Mouse (Mus musculus) left cerebral cortex, postnatal 25 days (tissue): ENCODE results near the gene Sgms1. TPM values are rescaled to one million over a fixed set of nuclear protein-coding genes. Genes with fewer than 3 reads are reported as not detected.
"Not testable (repeated sequence)": the region's sequence is repeated elsewhere in the genome, so short reads cannot be mapped to it uniquely, and the experiment has no call there.

Source experiments
- DNase-seq, 2 experiments: peaks; one replicate each; pipeline ENCODE4 v3.0.0; 2022; ENCODE audit warnings: low spot score in 2 of 2, mixed read lengths in 1 of 2
- intact Hi-C: fragments of 180-260 bp; cut with DNase I; formaldehyde crosslinking; loops from one replicate; pipeline ENCODE4 v1.15.1; 2025
- total RNA-seq, 2 experiments: library from RNA; stranded (reverse); gene quantifications; 2 replicates each; pipeline ENCODE4 v1.2.3; 2021

Sgms1 gene
- total RNA-seq, 2 experiments from 2014 or later = 44.2 to 53.5 TPM

DNA sequence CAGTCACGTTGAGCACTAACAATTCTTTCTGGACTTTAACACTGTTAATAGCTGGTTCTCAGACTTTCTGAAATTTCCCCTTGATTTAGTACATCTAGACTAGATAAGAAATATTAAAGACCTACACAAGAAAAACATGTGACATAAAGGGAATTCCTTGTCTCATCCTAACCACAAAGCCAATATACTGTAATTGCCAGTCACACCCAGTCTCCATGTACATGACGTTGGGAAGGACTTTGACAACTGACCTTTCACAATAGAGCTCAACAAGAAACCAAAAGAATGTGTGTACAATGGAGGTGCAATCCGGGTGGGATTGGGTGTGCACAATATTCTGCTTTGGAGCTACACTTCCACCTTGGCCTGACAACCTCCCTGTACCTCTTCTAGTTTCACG is 297.2 kb downstream of the Sgms1 start:
- no peak for DNase-seq
- intact Hi-C loops = no loop called here

DNA sequence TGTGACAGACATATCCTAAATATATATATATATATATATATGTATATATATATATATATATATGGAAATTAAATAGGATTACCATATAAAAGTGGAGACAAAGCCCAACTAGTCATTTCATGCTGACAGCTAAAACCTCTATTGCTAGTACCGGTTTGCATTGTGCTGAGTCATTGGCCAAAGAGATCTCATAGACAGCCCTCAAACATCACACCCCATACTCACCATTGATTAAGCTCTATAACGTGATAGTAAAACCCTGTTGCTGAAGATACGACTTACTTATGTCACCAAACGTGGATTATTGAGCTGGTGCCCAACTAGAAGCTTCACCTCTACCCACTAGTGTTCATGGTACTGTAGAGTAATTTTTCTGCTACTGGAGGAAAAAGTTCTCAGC is 298.7 kb downstream of the Sgms1 start:
- intact Hi-C loops = no loop called here
- DNase-seq = no peak

DNA sequence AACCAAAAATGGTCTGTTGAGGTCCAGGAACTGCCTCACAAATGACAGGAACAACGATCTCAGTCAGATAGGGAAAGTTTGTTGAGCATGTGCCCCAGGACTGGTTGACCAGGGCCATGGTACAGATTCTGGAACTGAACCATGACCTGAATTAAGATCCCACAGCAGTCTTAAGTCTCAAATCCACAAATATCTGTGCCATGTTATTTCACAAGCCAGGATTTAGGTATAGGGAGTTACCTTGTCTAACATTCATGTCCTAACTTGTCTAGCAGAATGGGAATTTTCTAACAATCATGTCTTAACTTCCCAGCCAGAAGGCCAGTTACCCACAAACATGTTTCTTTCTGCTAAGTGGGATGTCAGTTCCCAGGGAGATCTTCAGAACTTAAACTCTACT is 300.9 kb downstream of the Sgms1 start:
- intact Hi-C loops = no loop called here
- no peak for DNase-seq

DNA sequence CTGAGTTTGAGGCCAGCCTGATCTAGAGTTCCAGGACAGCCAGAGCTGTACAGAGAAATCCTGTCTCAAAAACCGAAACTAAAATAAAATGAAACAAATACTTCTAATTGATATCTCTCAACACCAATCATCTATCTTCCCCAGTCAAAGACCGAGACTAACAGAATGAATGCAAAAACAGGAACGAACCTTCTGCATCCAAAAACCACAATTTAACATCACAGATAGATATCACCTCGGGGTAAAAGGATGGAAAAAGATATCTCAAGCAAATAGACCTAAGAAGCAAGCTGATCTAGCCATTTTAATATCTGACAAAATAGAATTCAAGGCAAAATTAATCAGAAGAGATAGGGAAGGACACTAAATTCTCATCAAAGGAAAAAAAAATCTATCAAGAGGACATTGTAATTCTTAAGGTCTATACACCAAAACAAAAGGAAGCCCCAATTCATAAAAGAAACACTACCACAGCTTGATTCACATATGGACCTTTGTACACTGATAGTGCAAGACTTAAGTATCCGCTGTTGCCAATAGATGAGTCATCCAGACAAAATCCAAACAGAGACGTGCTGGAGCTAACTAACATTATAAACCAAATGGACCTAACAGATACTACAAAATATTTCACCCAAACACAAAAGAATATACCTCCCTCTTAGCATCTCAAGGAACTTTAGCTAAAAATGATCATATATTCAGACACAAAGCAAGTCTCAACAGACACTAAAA is 301.6 kb downstream of the Sgms1 start:
- intact Hi-C loops = no loop called here
- no peak for DNase-seq

DNA sequence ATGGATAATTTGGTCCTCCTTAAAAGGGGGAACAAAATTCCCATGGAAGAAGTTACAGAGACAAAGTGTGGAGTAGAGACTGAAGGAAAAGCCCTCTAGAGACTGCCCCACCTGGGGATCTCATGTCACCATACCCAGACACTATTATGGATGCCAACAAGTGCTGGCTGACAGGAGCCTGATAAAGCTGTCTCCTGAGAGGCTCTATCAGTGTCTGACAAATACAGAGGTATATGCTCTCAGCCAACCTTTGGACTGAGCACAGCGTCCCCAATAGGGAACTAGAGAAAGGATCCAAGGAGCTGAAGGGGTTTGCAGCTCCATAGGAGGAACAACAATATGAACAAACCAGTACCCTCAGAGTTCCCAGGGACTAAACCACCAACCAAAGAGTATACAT is 304.7 kb downstream of the Sgms1 start:
- intact Hi-C loops, DNase-seq: not testable (repeated sequence)

Other genes with a start within 250 kb of the Sgms1 start
- gene Rpl9-ps6, start 76.9 kb upstream of the Sgms1 start, total RNA-seq = 10 to 100 TPM; 23.5 to 26.2 TPM
- gene Minpp1, start 96.1 kb upstream of the Sgms1 start, total RNA-seq = 10 to 100 TPM; 69.7 to 76.3 TPM
- 1 to 10 TPM; 7.5 to 9.3 TPM for gene Papss2, start 206.1 kb upstream of the Sgms1 start, total RNA-seq